Mouse (Mus musculus) ES-E14 (cell line): ENCODE measurements around the gene Rcan3. TPM values are rescaled to one million over a fixed set of nuclear protein-coding genes. Genes with fewer than 3 reads are reported as not detected.
A peak's percentile ranks its signal among the peaks of the same experiment; 100 is the strongest.

Experiments
- DNase-seq: peaks from one replicate; pipeline ENCODE4 v3.0.0-alpha.2; 2013; ENCODE audit warnings: low read depth, low spot score
- H3K27ac ChIP-seq: 2 replicates; pipeline ENCODE4 v1.5.1; 2012; ENCODE audit warnings: low read depth, mild to moderate bottlenecking, low read length, moderate library complexity, mixed read lengths; ENCODE audit not compliant: poor library complexity, insufficient read depth, severe bottlenecking
- H3K36me3 ChIP-seq: 2 replicates; pipeline ENCODE4 v1.6.1; 2012; ENCODE audit warnings: mild to moderate bottlenecking, low read length, moderate library complexity, mixed read lengths; ENCODE audit not compliant: control insufficient read depth, poor library complexity, insufficient read depth, severe bottlenecking
- H3K4me1 ChIP-seq, 2 experiments: fragments of 150-350 bp in 1 of 2; sonication (generic) in 1 of 2; 2 replicates each; pipeline ENCODE4 v1.6.1; 2012; ENCODE audit warnings: low read length in 2 of 2, mild to moderate bottlenecking in 1 of 2, mixed read lengths in 1 of 2; ENCODE audit not compliant: control insufficient read depth in 2 of 2, insufficient read depth in 2 of 2, poor library complexity in 1 of 2
- H3K4me3 ChIP-seq, 2 experiments: fragments of 150-350 bp in 1 of 2; sonication (generic) in 1 of 2; 2 replicates each; pipeline ENCODE4 v1.5.1; 2012; ENCODE audit warnings: low read length in 2 of 2, low read depth in 1 of 2, mild to moderate bottlenecking in 1 of 2, mixed read lengths in 1 of 2; ENCODE audit not compliant: insufficient read depth in 1 of 2, poor library complexity in 1 of 2, severe bottlenecking in 1 of 2
- H3K9ac ChIP-seq: 2 replicates; pipeline ENCODE4 v1.6.1; 2012; ENCODE audit warnings: low read depth, mild to moderate bottlenecking, low read length, mixed read lengths; ENCODE audit not compliant: poor library complexity, insufficient read depth, severe bottlenecking
- H3K9me3 ChIP-seq: fragments of 150-350 bp; sonication (generic); 2 replicates; pipeline ENCODE4 v1.6.1; 2012; ENCODE audit warnings: low read depth, mild to moderate bottlenecking, low read length; ENCODE audit not compliant: control insufficient read depth, insufficient read depth
- CHD2 ChIP-seq: IDR thresholded peaks from 2 replicates; pipeline ENCODE4 v1.6.1; 2014; ENCODE audit warnings: mild to moderate bottlenecking, low read depth, low read length, inconsistent platforms
- HCFC1 ChIP-seq: IDR thresholded peaks from 2 replicates; pipeline ENCODE4 v1.6.1; 2012; ENCODE audit warnings: low read length, inconsistent platforms, borderline replicate concordance; ENCODE audit not compliant: insufficient read depth
- MAFK ChIP-seq: IDR thresholded peaks from 2 replicates; pipeline ENCODE4 v1.6.1; 2014; ENCODE audit warnings: mild to moderate bottlenecking, low read depth, low read length, inconsistent platforms; ENCODE audit not compliant: insufficient read depth
- ZC3H11A ChIP-seq: IDR thresholded peaks from 2 replicates; pipeline ENCODE4 v1.6.1; 2012; ENCODE audit warnings: low read depth, mild to moderate bottlenecking, inconsistent platforms, low read length, borderline replicate concordance
- ZNF384 ChIP-seq: IDR thresholded peaks from 2 replicates; pipeline ENCODE4 v1.6.1; 2012; ENCODE audit warnings: low read depth, low read length, inconsistent platforms
- in situ Hi-C, 2 experiments: fragments of 600-800 bp; cut with MboI; formaldehyde crosslinking; loops; one replicate each; pipeline ENCODE4 v1.15.1; 2025; ENCODE audit warnings: low sequenced_read_pairs in 2 of 2, inconsistent platforms in 1 of 2; ENCODE audit not compliant: unreplicated experiment in 2 of 2
- total RNA-seq: library from RNA; depleted of rRNA; stranded (reverse); fragments of 300-350 nt; gene quantifications from 2 replicates; pipeline ENCODE4 v1.2.3, GENCODE M21; 2012

Rcan3 gene
- total RNA-seq, 1 experiment, result 11.2 TPM

GRCm38 (mm10) chr4:135453572-135453971, 19.9 kb upstream of the Rcan3 start:
- DNase-seq, result no peak
- no peak for TF ChIP-seq CHD2
- TF ChIP-seq ZNF384, result no peak
- TF ChIP-seq MAFK, result no peak
- TF ChIP-seq ZC3H11A, result no peak
- no peak for TF ChIP-seq HCFC1
- Histone ChIP-seq H3K36me3 (peaks cover 2% of the 10 kb centered on the region; the same call in 1 of the 2 replicates), H3K4me3 (no peak overlapping the region), H3K9ac (no peak overlapping the region), H3K4me1 (peaks cover 0 to 3% of the 10 kb centered on the region in 2 experiments; a peak in 1 of 4 replicates), H3K9me3 (no peaks in the 10 kb centered on the region), H3K27ac (no peak overlapping the region)
- in situ Hi-C loops, result no loop called here

GRCm38 (mm10) chr4:135453164-135453563, 19.5 kb upstream of the Rcan3 start:
- TF ChIP-seq MAFK (no peak), CHD2 (no peak), ZNF384 (no peak), HCFC1 (no peak), ZC3H11A (no peak)
- in situ Hi-C loops, result no loop called here
- Histone ChIP-seq H3K4me1 (peaks cover 0 to 3% of the 10 kb centered on the region in 2 experiments; a peak in 1 of 4 replicates), H3K27ac (no peak overlapping the region), H3K9ac (no peak overlapping the region), H3K4me3 (no peak overlapping the region), H3K36me3 (peaks cover 2% of the 10 kb centered on the region; the same call in 1 of the 2 replicates), H3K9me3 (no peaks in the 10 kb centered on the region)
- no peak for DNase-seq

- peaks cover 2% of the 10 kb centered on the region; the same call in 1 of the 2 replicates for H3K36me3 ChIP-seq
- 0 out of 2 replicates have a peak overlapping the region, but pooled peaks have one; percentile 1 for H3K9ac ChIP-seq
- no peak overlapping the region for H3K4me3 ChIP-seq
- TF ChIP-seq MAFK, result no peak
- no peak for TF ChIP-seq ZC3H11A
- TF ChIP-seq ZNF384, result no peak
- no peak for TF ChIP-seq HCFC1
- TF ChIP-seq CHD2, result no peak
- peaks cover 0 to 3% of the 10 kb centered on the region in 2 experiments; a peak in 1 of 4 replicates for H3K4me1 ChIP-seq
- DNase-seq, result no peak
- no peaks in the 10 kb centered on the region for H3K9me3 ChIP-seq
- H3K27ac ChIP-seq, result no peak overlapping the region
- in situ Hi-C loops, result no loop called here
These were observed 17.8 kb upstream of the Rcan3 start for GRCm38 (mm10) chr4:135451360-135452015.

GRCm38 (mm10) chr4:135442473-135442872, 8.8 kb upstream of the Rcan3 start:
- Histone ChIP-seq H3K4me1 (peaks cover 3 to 5% of the 10 kb centered on the region in 2 experiments; a peak in 3 of 4 replicates), H3K36me3 (no peaks in the 10 kb centered on the region), H3K9me3 (no peaks in the 10 kb centered on the region), H3K9ac (no peak overlapping the region), H3K27ac (no peak overlapping the region), H3K4me3 (no peak overlapping the region)
- DNase-seq, result no peak
- in situ Hi-C loops, result no loop called here
- TF ChIP-seq HCFC1, result no peak
- TF ChIP-seq ZC3H11A, result no peak

- H3K36me3 ChIP-seq, result no peaks in the 10 kb centered on the region
- DNase-seq, result peak; percentile 71
- in situ Hi-C loops, result no loop called here
- no peak for TF ChIP-seq MAFK
- TF ChIP-seq CHD2, result no peak
- no peak for TF ChIP-seq ZC3H11A
- TF ChIP-seq ZNF384, result no peak
- TF ChIP-seq HCFC1, result no peak
- no peak overlapping the region; the same call in 1 of the 2 replicates for H3K27ac ChIP-seq
- no peak overlapping the region for H3K4me3 ChIP-seq
- H3K4me1 ChIP-seq, result peaks cover 3 to 10% of the 10 kb centered on the region in 2 experiments
- H3K9me3 ChIP-seq, result no peaks in the 10 kb centered on the region
- peak overlapping the region; percentile 20; the same call in 1 of the 2 replicates for H3K9ac ChIP-seq
These were observed 6.4 kb upstream of the Rcan3 start for GRCm38 (mm10) chr4:135439904-135440522.
